Mouse (Mus musculus): ENCODE measurements around the gene Filip1l. TPM values are rescaled to one million over a fixed set of nuclear protein-coding genes. Genes with fewer than 3 reads are reported as not detected.

The Filip1l gene
- polyA plus RNA-seq (2017; shearing (Covaris generic)), result 10 to 100 TPM; 14.2 to 14.9 TPM

DNA sequence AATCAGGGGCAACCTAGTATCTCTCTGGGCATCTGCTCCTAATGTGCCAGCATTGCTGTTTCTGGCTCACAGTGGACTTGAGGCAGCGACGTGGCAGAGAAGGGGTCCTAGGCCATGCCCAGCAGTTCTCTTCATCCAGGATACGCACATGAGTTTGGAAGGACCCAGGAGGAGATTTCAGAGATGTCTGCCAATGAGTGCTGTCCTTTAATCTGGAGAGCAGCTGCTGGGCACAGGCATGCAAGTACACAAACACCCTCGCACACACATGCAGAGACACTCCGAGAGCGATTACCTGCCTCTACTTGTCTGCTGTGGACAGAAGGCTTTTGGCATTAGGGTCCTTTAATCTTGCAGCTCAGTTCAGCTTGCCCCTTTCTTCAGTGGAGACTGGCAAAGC, at the start of gene Filip1l:
Gene Filip1l (plus strand): TSS at position 343 of the 400 bp plus-strand sequence.
- no peak for ATAC-seq

DNA sequence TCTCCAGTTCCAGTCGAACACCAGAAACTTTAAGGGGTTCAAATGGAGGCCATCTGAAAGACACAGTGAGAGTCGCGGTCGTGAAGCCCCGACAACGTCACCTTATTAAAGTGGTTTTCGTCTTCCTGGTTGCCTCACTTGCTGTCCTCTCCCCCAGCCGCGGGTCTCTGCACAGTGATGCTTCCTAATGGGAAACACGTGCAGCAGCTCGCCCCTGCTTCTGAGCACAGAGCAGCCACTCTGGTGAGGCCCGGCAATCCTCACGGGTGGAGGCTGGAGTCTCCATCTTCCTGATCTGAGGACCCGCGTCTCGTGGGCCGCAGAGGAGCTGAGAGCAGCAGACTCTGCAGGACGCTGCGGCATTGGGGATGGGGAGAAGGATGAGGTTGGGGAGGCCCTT, 49.2 kb upstream of the Filip1l start:
- no peak for ATAC-seq

DNA sequence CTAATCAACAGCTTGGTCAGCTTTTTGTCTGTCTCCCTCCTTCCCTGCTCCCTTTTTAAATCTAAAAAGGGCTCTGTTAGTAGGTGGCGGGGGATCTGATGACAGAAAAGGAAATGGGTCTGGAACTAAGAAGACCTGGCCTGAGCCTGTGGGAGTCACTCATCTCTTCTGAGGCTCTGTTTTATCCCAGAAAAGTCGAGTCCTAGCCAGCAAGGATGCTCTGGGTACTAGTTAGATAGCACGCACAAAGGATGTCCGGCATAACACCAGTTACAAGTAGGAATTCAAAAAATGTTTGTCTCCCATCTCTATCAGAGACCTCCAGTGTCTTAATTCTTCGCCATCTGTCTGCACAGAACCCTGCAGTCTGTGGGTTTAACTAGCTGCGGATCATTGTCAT, 47.4 kb upstream of the Filip1l start:
- ATAC-seq, result no peak

DNA sequence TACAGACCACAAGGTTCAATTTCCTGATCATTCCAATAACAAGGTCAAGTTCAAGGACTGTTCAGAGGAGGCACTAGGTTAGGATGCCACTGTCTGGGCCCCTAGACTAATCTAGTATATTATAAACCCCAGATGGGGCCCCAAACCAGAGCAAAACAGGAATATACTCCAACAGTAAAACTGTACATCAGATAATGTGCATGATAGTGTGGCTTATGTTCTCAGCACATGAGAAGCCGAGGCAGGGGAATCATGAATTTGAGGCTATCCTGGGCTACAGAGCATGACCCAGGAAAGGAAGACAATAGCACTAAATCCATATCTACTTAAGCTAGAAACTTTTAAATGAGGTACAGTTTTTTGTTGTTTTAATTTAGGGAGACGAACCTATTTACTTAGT, 40.8 kb upstream of the Filip1l start:
- no peak for ATAC-seq

DNA sequence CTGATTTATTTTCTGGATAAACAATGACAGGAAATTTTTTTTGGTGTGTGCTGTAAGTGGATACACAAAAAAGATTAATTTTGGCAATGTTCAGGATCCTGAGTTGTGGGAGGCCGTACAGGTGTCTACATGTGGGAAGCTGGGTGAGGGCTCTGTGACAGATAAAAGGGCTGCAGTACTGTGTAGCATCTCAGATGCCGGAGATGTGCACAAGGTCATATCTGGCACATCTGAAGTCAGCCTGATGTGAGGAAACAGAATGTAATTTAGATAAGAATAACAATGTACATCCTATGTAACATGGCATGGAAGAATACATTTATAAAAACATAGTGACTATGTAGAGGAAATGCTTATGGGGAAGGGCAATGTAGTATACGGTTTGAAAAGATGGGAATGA, 39.4 kb upstream of the Filip1l start:
- ATAC-seq, result no peak

DNA sequence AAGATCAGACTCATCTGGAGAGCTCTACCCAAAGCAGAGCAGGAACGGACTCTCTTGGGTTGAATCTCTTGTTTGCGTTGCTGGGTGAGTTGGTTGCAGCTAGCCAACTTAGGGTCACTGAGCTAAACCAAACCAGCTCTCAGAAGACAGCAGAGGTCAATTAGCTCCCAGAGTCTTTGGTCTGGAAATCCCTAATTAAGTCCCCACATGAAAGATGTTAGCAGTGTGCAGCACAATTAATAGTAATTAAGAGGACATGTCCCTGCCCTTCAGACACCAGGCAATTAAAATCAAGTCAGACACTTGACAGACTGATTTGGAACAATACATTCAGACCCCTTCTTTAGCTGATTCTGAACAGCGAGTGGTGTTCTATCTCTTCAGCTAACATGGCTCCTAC, 38.7 kb upstream of the Filip1l start:
- no peak for ATAC-seq

DNA sequence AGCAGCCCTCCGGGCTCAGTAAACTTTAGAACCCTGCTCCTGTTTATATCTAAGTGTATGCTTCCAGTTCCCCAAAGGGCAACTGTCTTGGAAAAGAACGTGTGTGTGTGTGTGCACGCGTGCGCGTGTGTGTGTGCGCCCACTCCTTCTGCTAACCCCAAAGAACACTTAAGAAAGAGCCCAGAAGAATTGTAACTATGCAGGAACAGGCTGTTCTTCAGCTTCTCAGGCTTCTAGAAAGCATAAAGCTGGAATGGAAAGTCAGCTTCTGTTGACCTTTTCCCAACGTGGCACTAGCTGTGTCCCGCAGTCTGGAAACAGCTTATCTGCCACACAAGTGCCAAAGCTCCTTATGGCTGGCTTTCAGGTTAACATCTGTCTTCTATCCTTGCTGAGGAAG, 37.9 kb upstream of the Filip1l start:
- ATAC-seq, result no peak

DNA sequence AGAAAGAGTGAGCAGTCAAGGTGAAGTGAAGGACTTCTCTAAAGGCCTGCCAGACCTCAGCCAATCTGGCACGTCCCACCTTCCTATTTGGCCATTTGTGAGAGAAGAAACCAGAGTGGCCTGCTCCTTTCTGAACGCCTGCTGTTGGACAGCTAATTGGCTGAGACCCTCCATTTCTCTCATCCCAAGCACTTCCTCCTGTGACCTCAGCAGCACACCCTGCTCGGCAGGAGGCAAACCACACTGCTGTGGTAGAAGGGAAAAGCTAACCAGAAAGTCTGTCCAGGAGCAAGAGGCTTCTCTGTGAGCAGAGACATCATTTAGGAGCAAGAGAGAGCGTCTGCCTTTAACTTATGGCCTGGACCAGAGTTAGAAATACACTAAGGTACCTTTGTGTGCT, 35.8 kb upstream of the Filip1l start:
- no peak for ATAC-seq

DNA sequence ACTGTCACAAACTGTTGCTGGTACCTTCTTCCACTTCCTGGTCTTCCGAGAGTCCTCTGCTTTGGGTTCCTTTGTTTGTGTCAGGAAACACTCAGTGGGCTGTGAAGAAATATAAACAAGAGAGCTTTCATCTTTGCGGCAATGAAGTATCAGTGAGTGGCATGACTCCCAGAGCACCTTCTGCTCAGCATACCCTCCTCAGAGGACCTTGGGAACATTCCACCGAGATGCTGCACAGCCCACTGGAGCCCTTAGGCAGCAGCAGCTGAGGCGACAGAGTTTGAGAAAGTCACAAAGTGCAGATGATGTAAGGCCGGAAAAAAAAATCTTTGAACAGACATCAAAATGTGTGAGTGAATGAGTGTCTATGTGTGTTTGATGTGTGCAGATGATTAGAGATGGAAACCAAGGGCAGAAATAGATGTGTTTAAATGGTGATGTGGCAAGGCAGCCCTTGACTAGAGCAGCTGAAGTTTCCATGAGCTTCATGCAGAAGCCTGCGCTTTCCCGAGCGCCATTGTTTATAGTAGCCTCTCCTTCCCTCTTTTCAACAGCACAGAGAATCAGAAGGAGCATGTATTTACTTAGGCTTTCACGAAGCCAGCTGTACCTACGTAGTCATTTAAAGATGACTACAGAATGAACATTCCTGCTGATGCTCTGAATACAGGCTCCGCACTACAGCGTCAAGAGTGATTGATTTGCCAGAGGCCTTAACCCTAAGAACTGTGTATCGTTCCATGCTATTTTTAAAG, 34.8 kb upstream of the Filip1l start:
- peak; percentile 21 for ATAC-seq

DNA sequence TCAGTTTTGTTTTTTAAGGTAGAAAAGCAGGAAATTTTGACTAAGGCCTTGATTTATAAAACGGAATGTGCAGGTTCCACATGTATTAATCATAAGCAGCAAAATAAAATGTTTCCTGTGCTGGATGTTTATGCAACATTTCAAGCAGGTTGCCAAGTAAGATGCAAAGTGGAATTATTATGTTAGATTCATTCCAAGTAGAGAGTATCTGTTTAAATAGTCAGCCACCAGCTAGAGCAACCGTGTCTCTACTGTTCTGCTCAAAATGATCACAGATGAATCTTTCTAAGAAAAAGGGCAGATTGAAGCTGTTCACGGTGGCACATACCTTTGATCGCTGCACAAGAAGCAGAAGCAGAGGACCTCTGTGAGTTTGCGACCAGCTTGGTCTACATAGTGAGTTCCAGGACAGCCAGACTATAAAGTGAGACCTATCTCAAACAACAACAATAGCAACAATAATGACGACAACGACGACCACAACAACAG, 34.2 kb upstream of the Filip1l start:
- no peak for ATAC-seq

DNA sequence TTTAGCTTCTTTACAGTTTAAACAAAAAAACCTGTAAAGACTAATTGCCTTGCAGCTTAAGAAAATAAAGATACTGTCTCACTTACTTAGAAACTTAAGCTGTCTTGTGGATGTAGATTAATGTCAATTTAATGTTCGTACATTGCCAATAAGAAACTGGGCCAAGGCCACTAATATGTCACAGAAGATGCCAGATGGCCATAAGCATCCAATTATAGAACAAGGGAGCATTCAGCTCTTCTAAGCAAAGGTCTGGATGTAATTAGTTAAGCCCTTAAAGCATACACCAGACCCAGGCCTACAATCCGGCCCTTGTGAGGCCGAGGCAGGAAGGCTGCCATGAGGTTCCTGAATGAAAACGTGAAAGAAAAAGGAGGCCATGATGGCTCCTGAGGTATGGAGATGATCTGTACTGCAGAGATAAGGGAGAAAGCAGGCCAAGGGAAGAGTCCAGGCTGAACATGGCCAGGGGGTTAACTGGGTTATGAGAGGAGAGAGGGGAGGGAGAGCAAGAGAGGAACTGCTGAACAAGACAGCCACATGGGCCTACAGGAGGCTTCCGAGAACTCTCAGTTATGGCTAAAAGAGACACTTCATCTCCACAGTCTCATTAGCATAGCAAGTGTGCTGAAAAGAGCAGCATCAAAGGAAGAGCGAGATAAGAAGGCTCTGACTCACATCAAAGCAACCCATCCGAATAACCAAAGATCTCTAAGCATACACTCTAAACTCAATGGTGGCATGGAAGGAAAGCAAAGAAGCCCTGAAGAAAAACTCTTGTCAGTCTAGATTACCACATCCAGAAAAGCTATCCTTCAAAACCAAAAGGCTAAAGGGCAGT, 33.4 kb upstream of the Filip1l start:
- peak; percentile 90 for ATAC-seq

DNA sequence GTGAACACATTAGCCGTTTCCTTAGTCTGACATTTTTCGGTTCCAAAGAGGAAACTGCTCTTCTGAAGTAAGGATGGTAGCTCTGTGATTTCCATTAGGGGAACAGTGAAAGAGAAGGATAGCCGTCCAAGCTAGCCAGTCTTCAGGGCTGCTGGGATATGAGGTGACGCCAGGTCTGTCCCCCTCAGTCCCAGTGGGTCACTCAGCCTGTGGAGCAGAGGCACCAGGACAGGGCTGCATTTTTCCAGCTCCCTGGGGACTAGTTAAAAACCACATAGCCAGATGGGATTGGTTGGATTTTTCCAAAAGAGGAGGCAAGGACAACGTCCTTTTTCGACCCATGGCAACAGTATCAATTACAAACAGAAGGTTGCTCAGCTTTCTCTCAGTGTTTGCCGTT, 25.9 kb upstream of the Filip1l start:
- ATAC-seq, result no peak

DNA sequence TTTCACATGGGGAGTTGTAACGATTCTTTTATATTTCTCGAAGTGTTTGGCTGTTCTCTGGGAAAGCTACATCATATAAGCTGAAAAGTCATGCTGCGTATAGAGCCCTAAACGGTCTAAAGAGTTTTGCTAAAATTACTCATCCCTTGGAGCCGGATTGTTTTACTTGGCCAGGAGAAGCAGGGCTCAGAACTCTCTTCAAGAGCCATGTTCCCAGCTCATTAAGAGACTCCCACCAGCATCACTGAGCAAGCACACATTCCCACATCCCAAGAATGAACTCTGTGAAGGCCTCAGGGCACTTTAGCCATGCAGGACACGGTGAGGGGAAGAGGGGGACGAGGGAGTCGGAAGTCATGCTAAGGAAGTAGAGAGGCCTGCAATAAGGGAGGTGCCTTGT, 23.9 kb upstream of the Filip1l start:
- ATAC-seq, result no peak

DNA sequence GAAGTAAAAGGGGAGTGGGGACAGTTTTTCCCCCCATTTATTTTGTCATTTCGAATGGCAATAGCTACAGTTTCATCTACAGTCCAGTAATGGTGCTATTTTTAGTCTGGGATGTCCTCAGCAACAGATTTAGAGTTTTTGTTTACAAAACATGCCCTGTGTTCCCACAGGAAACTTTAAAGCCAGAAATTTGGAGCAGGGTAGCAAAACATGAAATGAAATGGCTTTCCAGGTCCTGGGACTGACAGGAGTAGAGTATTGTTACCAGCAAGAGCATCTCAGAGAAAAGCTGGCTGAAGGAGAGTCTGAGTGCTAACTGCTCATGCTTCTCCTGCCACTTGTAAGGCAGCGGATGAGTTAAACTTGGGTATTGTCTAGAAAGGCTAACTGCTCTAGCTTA, 22.8 kb upstream of the Filip1l start:
- ATAC-seq, result no peak

DNA sequence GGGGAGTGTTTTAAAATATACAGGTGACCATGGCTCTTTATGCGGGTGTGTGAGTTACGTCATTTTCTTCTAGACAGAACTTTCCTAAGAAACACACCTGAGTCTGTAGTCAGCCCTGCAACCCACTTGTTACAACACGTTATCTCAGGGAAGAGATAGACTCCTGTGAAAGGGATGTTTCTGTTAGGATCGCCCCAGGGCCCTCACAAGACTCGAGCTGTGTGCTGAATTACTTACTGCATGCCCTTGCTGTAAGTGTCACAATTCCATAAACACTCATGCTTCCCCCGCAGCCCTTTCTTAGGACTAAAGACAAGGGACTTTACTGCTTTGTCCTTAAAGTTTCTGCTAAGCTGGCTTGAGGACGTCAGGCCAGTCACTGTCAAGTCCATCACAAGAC, 20.6 kb upstream of the Filip1l start:
- ATAC-seq, result no peak

DNA sequence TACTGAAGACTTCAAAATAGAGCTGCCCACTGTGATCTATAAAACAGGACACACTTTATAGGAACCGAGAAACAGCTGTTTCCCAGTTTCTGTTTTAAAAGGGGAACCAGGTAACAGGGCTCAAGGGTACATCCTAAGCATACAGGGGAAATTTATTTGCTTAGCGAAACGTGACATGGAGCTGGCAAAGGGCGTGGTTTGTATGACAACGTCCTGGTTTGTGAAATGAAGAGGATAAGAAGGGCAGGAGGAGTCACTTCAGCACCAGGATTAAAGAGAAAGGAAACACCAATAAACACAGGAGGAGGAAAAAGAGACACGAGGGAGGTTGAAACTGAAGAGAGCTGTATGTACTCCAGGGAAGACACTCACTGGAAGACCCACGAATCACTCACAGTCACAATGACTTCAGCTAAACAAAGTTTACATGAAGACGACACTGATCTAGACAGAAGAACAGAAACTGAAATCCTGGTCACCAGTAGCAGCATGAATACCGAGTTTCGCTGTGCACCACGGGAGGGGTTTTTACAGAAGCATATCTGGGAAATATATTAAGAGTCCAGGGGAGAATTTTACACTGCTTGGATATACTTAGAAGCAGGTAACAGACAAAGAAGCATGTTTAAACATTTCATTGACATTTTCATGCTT, 16.0 kb upstream of the Filip1l start:
- ATAC-seq, result peak; percentile 78

DNA sequence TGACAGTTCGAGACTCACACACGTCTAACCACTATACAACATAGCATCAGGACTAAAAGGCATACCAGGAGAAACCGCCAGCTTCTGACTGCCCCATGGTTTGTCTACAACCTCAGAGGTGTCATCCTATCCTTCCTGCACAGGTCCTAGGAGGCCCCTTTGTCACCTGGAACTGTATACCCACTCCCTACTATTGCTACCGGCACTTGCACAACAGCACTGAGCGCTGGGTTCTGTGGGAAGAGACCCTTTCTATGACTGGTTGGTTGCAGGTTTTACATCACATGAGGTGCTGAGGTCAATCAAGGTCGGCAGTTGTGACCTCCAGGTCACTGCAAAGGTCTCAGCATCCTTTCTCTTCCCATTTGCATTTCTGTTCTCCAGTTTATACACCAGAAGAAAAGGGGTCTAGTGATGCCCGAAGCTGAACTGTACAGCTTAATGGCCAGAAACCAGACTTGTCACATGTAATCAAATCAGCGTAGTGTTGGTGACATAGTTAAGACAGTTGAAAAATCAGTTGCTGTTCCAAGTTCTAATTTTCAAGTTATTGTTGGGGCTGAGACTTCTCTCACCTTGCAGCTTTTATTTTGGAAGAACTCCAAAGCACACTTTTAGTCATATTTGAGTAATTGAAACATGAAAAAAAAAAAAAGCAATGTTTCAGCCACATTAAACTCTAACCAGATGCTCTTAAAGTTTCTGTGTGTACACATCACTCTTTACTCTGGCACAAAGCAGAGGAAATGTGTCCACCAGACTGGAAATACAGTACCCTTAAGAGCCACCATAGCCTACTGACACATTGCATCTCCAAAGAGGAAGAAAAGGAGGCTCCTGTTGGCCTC, 12.9 kb upstream of the Filip1l start:
- no peak for ATAC-seq

DNA sequence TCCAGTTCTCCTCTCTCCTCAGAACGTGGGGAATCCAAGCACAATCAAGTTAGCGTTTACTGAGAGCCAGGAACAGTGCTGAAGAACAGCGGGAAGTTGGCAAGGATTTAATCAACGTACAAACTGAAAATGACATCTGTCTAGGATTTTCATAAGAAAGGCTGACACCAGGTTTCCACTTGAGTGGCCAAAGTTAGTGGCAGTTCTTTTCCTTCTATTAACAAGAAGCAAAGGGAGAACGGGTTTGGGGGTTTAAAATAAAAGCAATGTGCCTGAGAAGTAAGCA, 12.3 kb upstream of the Filip1l start:
- no peak for ATAC-seq

DNA sequence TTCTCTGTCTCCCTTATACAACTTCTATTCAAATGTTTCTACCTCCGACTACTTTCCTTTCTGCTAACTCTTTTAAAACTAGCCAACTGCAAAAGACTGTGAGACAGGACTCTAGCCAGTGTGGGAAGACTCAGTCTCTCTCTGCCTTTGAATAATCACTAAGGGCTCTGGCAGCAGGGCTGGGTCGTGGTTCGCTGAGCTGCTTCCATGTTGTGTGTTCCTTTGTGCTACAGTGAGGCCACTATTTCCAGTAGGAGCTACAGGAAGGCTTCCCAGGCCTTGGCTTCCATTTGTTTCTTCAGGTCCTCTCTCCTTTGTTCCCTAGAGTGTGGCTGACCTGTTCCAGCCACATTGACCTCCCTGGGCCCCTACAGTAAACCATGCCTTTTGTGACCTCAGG, 6.6 kb upstream of the Filip1l start:
- ATAC-seq, result no peak

DNA sequence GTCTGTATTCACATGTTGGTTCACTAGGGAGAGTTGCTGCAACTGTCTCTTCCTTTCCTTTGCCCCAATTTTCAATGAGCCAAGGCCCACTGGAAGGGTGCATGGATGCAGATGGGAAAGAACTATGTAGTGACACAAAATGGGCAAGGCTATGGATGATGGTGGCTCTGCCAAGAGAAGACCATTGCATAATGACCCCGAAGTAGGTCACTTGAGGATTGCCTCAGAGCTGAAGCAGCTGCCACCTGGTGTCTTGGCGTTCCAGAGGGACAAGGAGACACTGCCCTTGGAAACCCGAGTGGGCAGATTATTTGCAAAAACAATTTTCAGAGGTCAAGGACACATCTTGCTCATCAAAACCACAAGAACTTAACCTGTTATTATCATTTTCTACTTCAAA, 3.9 kb upstream of the Filip1l start:
- no peak for ATAC-seq

DNA sequence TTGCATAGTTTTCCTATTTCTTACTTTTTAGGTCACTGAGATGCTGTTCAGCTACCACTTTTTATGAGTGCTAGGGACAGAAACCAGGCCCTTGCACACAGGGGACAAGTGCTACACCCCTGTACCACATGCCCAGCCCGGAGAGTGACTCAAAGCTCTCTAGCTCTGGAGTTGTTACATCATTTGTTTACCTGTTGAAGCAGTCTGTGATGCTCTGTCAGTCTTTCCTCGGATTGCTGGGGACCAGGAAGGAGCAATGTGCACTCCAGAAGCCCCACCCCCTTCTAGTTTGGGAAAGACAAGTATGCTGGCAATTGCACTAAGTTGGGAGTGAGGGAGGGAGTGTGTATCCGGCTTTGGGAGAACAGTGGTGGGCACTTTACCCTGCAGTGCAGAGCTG, 3.2 kb upstream of the Filip1l start:
- no peak for ATAC-seq

DNA sequence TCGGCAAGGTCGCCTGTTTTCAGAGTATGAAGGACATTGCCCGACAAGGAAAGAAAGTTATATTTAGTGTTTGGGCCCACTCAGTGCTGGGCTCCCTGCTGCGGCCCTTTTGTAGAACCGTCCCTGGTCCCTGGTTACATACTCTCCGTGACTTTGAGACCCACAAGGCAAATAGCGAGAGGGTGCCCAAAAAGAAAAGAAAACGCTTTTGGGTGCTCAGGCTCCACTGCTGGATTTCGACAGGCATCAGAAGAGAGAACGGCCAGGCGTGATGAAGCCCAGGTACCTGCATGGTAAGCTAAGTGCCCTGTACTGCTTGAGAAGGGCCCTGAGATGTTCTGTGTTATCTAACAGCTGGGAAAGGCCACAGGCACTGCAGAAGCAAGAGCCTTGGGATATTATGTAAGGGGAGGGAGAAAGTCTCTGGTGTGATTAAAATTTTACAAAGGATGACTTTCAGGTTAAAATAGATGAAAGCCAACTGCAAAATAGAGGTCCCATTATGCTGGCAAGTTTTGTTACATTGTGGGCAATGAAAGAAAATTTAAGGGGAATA, 351 bp downstream of the Filip1l start:
- no peak for ATAC-seq

Data from CD4-positive, CD25-positive, alpha-beta regulatory T cell, adult 4 months (primary cell).